Mouse (Mus musculus): Measurements from ENCODE around the gene B4galt2. TPM values are rescaled to one million over a fixed set of nuclear protein-coding genes. Genes with fewer than 3 reads are reported as not detected.

Gene B4galt2
- polyA plus RNA-seq, 1 experiment from 2014 or later: 43.1 TPM

DNA sequence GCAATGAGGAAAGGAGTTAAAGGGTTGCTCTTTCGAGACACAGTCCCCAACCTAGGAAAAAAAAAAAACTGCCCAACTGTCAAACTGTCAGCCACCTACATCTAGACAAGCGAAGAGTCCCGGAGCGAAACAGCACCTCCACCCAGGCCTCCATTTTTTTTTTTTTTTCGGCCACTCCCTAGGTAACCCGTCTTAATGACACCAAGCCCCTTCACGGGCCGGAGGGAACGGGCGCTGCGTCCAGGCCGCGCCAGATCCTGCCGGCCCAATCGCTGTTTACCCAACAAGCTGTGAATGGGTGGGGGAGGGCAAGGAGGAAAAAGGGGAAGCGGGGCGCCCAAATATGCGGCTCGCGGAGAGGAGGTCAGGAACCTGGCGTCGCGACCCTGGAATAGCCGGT is 3.4 kb upstream of the B4galt2 start:
- H3K9me3 ChIP-seq: no peaks in the 10 kb centered on the region
- H3K9ac ChIP-seq: peak overlapping the region; percentile 80
- peaks cover 34% of the 10 kb centered on the region for H3K4me1 ChIP-seq
- H3K4me3 ChIP-seq: peak overlapping the region; percentile 90
- H3K4me2 ChIP-seq (replicated peaks): peak overlapping the region; percentile 96
- H3K36me3 ChIP-seq: peaks cover 30% of the 10 kb centered on the region
- 5% methylated on average over 15 of the region's 24 CpGs for WGBS
- ATAC-seq (ENCODE audit: insufficient number of reproducible peaks, insufficient read depth, low FRiP score, low TSS enrichment): no peak
- no peak overlapping the region for H3K27ac ChIP-seq
- H3K27me3 ChIP-seq: no peaks in the 10 kb centered on the region

- no peaks in the 10 kb centered on the region for H3K9me3 ChIP-seq
- peaks cover 30% of the 10 kb centered on the region for H3K36me3 ChIP-seq
- H3K4me3 ChIP-seq: peak overlapping the region; percentile 90
- no peak for ATAC-seq (ENCODE audit: insufficient number of reproducible peaks, insufficient read depth, low FRiP score, low TSS enrichment)
- H3K27me3 ChIP-seq: no peaks in the 10 kb centered on the region
- H3K27ac ChIP-seq: no peak overlapping the region
- peak overlapping the region; percentile 96 for H3K4me2 ChIP-seq (replicated peaks)
- 81% methylated on average over 9 of the region's 9 CpGs for WGBS
- H3K9ac ChIP-seq: peak overlapping the region; percentile 80; the same call in 1 of the 2 replicates
- peaks cover 29% of the 10 kb centered on the region for H3K4me1 ChIP-seq
Measured at GRCm38 (mm10) chr4:117885994-117886393, 2.7 kb upstream of the B4galt2 start.

DNA sequence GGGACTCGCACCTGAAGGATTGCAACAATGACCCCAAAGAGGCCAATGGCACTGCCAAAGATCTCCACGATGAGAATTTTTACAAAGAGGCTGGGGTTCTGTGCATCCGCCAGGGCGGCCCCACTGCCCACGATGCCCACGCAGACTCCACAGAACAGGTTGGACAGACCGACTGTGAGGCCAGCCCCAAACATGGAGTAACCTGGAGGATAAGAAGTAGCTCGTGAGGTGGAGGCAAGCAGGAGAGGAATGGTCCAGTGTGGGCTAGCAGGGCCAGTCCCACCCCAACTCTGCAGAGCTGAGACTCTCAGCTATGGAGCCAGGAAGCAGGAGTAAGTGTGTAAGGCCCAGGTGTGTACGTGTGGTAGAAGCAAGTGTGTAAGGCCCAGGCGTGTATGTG is 1.8 kb upstream of the B4galt2 start:
- Histone ChIP-seq H3K27ac (no peak overlapping the region), H3K4me2 (replicated peaks) (no peak overlapping the region), H3K4me1 (peaks cover 27% of the 10 kb centered on the region), H3K27me3 (no peaks in the 10 kb centered on the region), H3K4me3 (no peak overlapping the region), H3K9ac (no peak overlapping the region), H3K9me3 (no peaks in the 10 kb centered on the region), H3K36me3 (peaks cover 26% of the 10 kb centered on the region)
- 95% methylated on average over 10 of the region's 10 CpGs for WGBS
- ATAC-seq (ENCODE audit: insufficient number of reproducible peaks, insufficient read depth, low FRiP score, low TSS enrichment): no peak

- Histone ChIP-seq H3K4me3 (peak overlapping the region; percentile 81; the same call in 1 of the 2 replicates), H3K36me3 (peaks cover 24% of the 10 kb centered on the region), H3K4me2 (replicated peaks) (peak overlapping the region; percentile 76), H3K27me3 (no peaks in the 10 kb centered on the region), H3K27ac (no peak overlapping the region), H3K9me3 (no peaks in the 10 kb centered on the region), H3K4me1 (peaks cover 27% of the 10 kb centered on the region), H3K9ac (no peak overlapping the region)
- WGBS: 90% methylated on average over 1 of the region's 1 CpGs
- ATAC-seq (ENCODE audit: insufficient number of reproducible peaks, insufficient read depth, low FRiP score, low TSS enrichment): no peak
Measured at GRCm38 (mm10) chr4:117884146-117884545, 859 bp upstream of the B4galt2 start.

- Histone ChIP-seq H3K9ac (no peak overlapping the region), H3K9me3 (no peaks in the 10 kb centered on the region), H3K4me3 (no peak overlapping the region), H3K27me3 (no peaks in the 10 kb centered on the region), H3K36me3 (peaks cover 44% of the 10 kb centered on the region), H3K27ac (no peak overlapping the region), H3K4me1 (peaks cover 7% of the 10 kb centered on the region), H3K4me2 (replicated peaks) (no peak overlapping the region)
- no peak for ATAC-seq (ENCODE audit: insufficient number of reproducible peaks, insufficient read depth, low FRiP score, low TSS enrichment)
- WGBS: 76% methylated on average over 5 of the region's 5 CpGs
Measured at GRCm38 (mm10) chr4:117878703-117879102, 4.6 kb downstream of the B4galt2 start.

DNA sequence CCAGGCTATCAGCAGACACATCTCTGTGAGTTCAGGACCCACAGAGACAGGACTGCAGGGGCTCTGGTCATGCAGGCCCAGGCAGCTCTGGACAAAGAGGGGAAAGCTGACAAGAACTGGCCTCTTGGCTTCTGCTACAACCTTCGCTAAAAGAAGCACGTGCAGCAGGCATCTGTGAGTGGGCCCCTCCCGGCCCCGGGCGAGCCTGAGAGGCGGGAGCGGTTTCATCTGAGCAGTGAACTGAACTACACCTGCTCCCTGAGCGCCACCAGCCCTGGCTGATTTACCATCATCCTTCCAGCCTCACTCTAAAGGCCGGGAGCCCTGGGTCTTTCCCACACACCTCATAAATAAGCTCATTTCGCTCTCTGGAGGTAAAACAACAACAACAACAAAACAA is 5.0 kb downstream of the B4galt2 start:
- Histone ChIP-seq H3K9me3 (no peaks in the 10 kb centered on the region), H3K4me3 (no peak overlapping the region), H3K36me3 (peaks cover 48% of the 10 kb centered on the region), H3K9ac (no peak overlapping the region), H3K4me2 (replicated peaks) (no peak overlapping the region), H3K27me3 (no peaks in the 10 kb centered on the region), H3K4me1 (peaks cover 6% of the 10 kb centered on the region), H3K27ac (no peak overlapping the region)
- ATAC-seq (ENCODE audit: insufficient number of reproducible peaks, insufficient read depth, low FRiP score, low TSS enrichment): no peak
- 82% methylated on average over 10 of the region's 10 CpGs for WGBS

DNA sequence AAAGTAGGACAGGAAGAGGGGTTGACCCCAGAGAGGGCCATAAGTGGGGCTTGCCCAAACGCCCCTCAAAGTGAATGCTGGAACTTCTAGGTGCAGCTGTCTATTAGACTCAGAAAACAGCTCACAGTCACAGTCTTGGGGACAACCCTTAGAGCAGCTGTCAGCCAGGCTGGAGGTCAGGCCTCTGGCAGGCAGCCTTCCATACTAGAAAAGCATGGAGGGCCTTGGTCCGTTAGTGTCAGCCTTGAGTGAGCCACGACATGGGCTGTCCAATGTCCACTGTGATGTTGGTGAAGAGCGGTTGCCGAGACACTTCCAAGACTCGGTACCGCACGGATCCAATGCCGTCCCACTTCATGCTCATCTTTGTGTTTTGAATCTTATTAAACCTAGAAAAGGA is 9.7 kb downstream of the B4galt2 start:
- no peaks in the 10 kb centered on the region for H3K27me3 ChIP-seq
- WGBS: 90% methylated on average over 9 of the region's 9 CpGs

DNA sequence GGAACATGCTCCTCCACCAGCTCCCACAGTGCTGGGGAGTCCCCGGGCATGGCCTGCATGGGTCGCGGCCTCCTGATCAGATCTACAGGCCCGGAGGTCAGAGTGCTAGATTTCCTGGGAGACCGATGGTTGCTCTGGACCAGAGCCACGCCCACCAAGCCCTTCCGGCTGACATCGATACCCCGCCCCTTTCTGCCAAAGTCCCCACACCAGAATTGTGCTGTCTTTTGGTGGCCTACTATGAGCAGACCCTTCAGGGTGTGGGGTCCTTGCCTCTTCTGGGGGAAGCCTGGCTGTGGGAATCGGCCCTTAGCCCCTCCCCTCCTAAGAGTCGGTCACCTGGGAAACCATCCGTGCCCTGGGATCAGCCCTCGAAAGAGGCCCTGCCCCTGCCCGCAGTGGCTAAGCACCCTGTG is 10.8 kb downstream of the B4galt2 start, which contains the start of gene Ccdc24:
TSS of gene Ccdc24 (minus strand) at position 87 of the 416 bp plus-strand sequence.
- WGBS: 6% methylated on average over 14 of the region's 14 CpGs
- ATAC-seq (ENCODE audit: insufficient number of reproducible peaks, insufficient read depth, low FRiP score, low TSS enrichment): no peak
- H3K4me2 ChIP-seq (replicated peaks): peak within 1 kb of the TSS; percentile 42

More for the DNA sequence above, 9.7 kb downstream of the B4galt2 start:
- H3K4me3 ChIP-seq: no peak overlapping the region
- H3K4me1 ChIP-seq: peaks cover 14% of the 10 kb centered on the region
- no peaks in the 10 kb centered on the region for H3K9me3 ChIP-seq
- no peak overlapping the region for H3K4me2 ChIP-seq (replicated peaks)
- no peak overlapping the region for H3K9ac ChIP-seq
- peaks cover 41% of the 10 kb centered on the region for H3K36me3 ChIP-seq
- no peak overlapping the region for H3K27ac ChIP-seq
- no peak for ATAC-seq (ENCODE audit: insufficient number of reproducible peaks, insufficient read depth, low FRiP score, low TSS enrichment)

GRCm38 (mm10) chr4:117871787-117872186 is 11.5 kb downstream of the B4galt2 start:
- WGBS: 50% methylated on average over 7 of the region's 7 CpGs
- no peaks in the 10 kb centered on the region; the same call in 1 of the 2 replicates for H3K27me3 ChIP-seq
- peaks cover 18% of the 10 kb centered on the region for H3K4me1 ChIP-seq
- H3K36me3 ChIP-seq: peaks cover 27% of the 10 kb centered on the region
- no peak overlapping the region for H3K4me3 ChIP-seq
- H3K9me3 ChIP-seq: no peaks in the 10 kb centered on the region
- no peak overlapping the region for H3K27ac ChIP-seq
- ATAC-seq (ENCODE audit: insufficient number of reproducible peaks, insufficient read depth, low FRiP score, low TSS enrichment): no peak
- no peak overlapping the region for H3K4me2 ChIP-seq (replicated peaks)
- H3K9ac ChIP-seq: no peak overlapping the region

More for the DNA sequence above, 10.8 kb downstream of the B4galt2 start, which contains the start of gene Ccdc24:
- Histone ChIP-seq H3K27ac (no peak within 1 kb of the TSS), H3K27me3 (no peaks in the 10 kb centered on the region; the same call in 1 of the 2 replicates), H3K4me3 (no peak within 1 kb of the TSS), H3K4me1 (peaks cover 17% of the 10 kb centered on the region), H3K9ac (peak within 1 kb of the TSS; percentile 29; the same call in 1 of the 2 replicates), H3K9me3 (no peaks in the 10 kb centered on the region), H3K36me3 (peaks cover 34% of the 10 kb centered on the region)

DNA sequence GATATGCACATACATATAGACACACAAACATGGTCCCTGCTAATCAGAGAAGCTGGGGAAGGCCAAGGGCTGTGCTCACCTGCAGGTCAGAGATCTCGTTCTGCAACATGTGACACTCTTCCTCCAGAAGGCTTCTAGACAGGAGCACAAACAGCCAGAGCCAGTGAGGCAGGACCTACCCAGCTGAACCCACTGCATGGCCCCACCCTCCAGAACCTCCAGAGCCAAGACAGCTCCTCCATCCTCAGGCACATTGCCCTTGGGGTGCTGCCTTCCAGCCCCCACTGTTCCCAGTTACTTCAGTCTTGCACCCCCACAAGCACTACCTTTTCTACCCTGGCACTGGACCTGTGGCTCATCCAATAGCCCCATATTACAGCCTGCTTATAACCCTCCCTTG is 12.8 kb downstream of the B4galt2 start:
- H3K36me3 ChIP-seq: peaks cover 22% of the 10 kb centered on the region
- H3K4me2 ChIP-seq (replicated peaks): no peak overlapping the region

GRCm38 (mm10) chr4:117869317-117869716 is 14.0 kb downstream of the B4galt2 start:
- Histone ChIP-seq H3K36me3 (peaks cover 15% of the 10 kb centered on the region), H3K27ac (no peak overlapping the region), H3K4me1 (peaks cover 27% of the 10 kb centered on the region), H3K4me3 (no peak overlapping the region), H3K9me3 (no peaks in the 10 kb centered on the region), H3K9ac (no peak overlapping the region), H3K4me2 (replicated peaks) (no peak overlapping the region), H3K27me3 (no peaks in the 10 kb centered on the region; the same call in 1 of the 2 replicates)
- ATAC-seq (ENCODE audit: insufficient number of reproducible peaks, insufficient read depth, low FRiP score, low TSS enrichment): no peak
- WGBS: 65% methylated on average over 9 of the region's 9 CpGs

More for the DNA sequence above, 12.8 kb downstream of the B4galt2 start:
- Histone ChIP-seq H3K27me3 (no peaks in the 10 kb centered on the region; the same call in 1 of the 2 replicates), H3K4me3 (no peak overlapping the region), H3K9me3 (no peaks in the 10 kb centered on the region), H3K27ac (no peak overlapping the region), H3K9ac (no peak overlapping the region), H3K4me1 (peaks cover 27% of the 10 kb centered on the region)
- WGBS: 67% methylated on average over 1 of the region's 1 CpGs
- no peak for ATAC-seq (ENCODE audit: insufficient number of reproducible peaks, insufficient read depth, low FRiP score, low TSS enrichment)

GRCm38 (mm10) chr4:117867823-117868222 is 15.5 kb downstream of the B4galt2 start:
- ATAC-seq (ENCODE audit: insufficient number of reproducible peaks, insufficient read depth, low FRiP score, low TSS enrichment): no peak
- Histone ChIP-seq H3K4me1 (peaks cover 27% of the 10 kb centered on the region), H3K4me3 (no peak overlapping the region), H3K27me3 (no peaks in the 10 kb centered on the region; the same call in 1 of the 2 replicates), H3K9me3 (no peaks in the 10 kb centered on the region), H3K36me3 (peaks cover 3% of the 10 kb centered on the region; the same call in 1 of the 2 replicates), H3K4me2 (replicated peaks) (no peak overlapping the region), H3K27ac (no peak overlapping the region), H3K9ac (no peak overlapping the region)
- WGBS: 14% methylated on average over 24 of the region's 24 CpGs

All from embryonic facial prominence, embryonic 12.5 days (tissue).